Mouse (Mus musculus) liver, embryonic 14.5 days (tissue): ENCODE data around the gene Filip1l. TPM values are rescaled to one million over a fixed set of nuclear protein-coding genes. Genes with fewer than 3 reads are reported as not detected.

ENCODE experiments used
- ATAC-seq: fragments of 200-750 bp; cut with Nextera tagmentation; 2 replicates; pipeline ENCODE4 v1.8.0; 2017; ENCODE audit warnings: moderate number of reproducible peaks, mild to moderate bottlenecking, moderate library complexity; ENCODE audit not compliant: insufficient read depth
- DNase-seq, 3 experiments: peaks; one replicate each; pipeline ENCODE4 v3.0.0-alpha.2; 2012 to 2013; ENCODE audit warnings: low read depth in 3 of 3, low spot score in 3 of 3
- H3K27ac ChIP-seq: fragments of 300-500 bp; sonication (generic); 2 replicates; pipeline ENCODE4 v1.5.1; 2014; ENCODE audit warnings: moderate library complexity, mild to moderate bottlenecking, control low read depth, inconsistent platforms
- H3K27me3 ChIP-seq: fragments of 300-500 bp; sonication (generic); 2 replicates; pipeline ENCODE4 v1.6.1; 2014; ENCODE audit warnings: mild to moderate bottlenecking, low read length, moderate library complexity; ENCODE audit not compliant: control insufficient read depth, insufficient read depth
- H3K36me3 ChIP-seq: fragments of 300-500 bp; sonication (generic); replicated peaks from 2 replicates; pipeline ENCODE4 v1.6.1; 2014; ENCODE audit warnings: low read depth; ENCODE audit not compliant: control insufficient read depth, insufficient read depth
- H3K4me1 ChIP-seq, 2 experiments: fragments of 200-500 bp in 1 of 2; fragments of 300-500 bp in 1 of 2; sonication (generic) in 1 of 2; replicated peaks; 2 replicates each; pipeline ENCODE4 v1.6.1; 2012 to 2014; ENCODE audit warnings: antibody characterized with exemption in 1 of 2, inconsistent platforms in 1 of 2, low read length in 1 of 2; ENCODE audit not compliant: control insufficient read depth in 2 of 2, insufficient read depth in 2 of 2
- H3K4me2 ChIP-seq: fragments of 300-500 bp; sonication (generic); 2 replicates; pipeline ENCODE4 v1.6.1; 2014; ENCODE audit warnings: low read depth, mild to moderate bottlenecking, control low read depth, moderate library complexity
- H3K4me3 ChIP-seq, 2 experiments: fragments of 200-500 bp in 1 of 2; fragments of 300-500 bp in 1 of 2; sonication (generic) in 1 of 2; 2 replicates each; pipeline ENCODE4 v1.5.1; 2012 to 2014; ENCODE audit warnings: low read depth in 2 of 2, low read length in 2 of 2, mild to moderate bottlenecking in 2 of 2, control low read depth in 1 of 2, inconsistent platforms in 1 of 2, moderate library complexity in 1 of 2; ENCODE audit not compliant: insufficient read depth in 1 of 2
- H3K9ac ChIP-seq: fragments of 300-500 bp; sonication (generic); replicated peaks from 2 replicates; pipeline ENCODE4 v1.6.1; 2014; ENCODE audit warnings: mild to moderate bottlenecking, control low read depth, moderate library complexity
- H3K9me3 ChIP-seq: fragments of 300-500 bp; sonication (generic); 2 replicates; pipeline ENCODE4 v1.6.1; 2016; ENCODE audit warnings: low read length, mixed read lengths; ENCODE audit not compliant: control insufficient read depth
- CTCF ChIP-seq: IDR thresholded peaks from 2 replicates; pipeline ENCODE4 v1.5.1; 2016; ENCODE audit warnings: antibody characterized with exemption, low read depth, control low read depth
- EP300 ChIP-seq: IDR thresholded peaks from 2 replicates; pipeline ENCODE4 v1.6.1; 2016; ENCODE audit warnings: antibody characterized with exemption, low read depth
- WGBS: fragments of 180-500 bp; shearing (Covaris S2); extraction: QIAGEN DNeasy Blood & Tissue Kit; methylation state at CpG from one replicate; pipeline ENCODE4 v1.1.7; 2014; ENCODE audit not compliant: insufficient replicate concordance; 5-methylcytosine and 5-hydroxymethylcytosine counted together
- polyA plus RNA-seq, 2 experiments: library from polyadenylated mRNA; depleted of rRNA in 1 of 2; stranded (reverse) in 1 of 2; unstranded in 1 of 2; fragments of >200 nt; fragmentation: Nextera tagmentation in 1 of 2; extraction: Ambion mirVana in 1 of 2; gene quantifications; 2 replicates each; pipeline versions ENCODE4 v1.2.1 to v1.2.3; 2012 to 2014

The Filip1l gene
- polyA plus RNA-seq, 2 experiments: 2.1 to 3.3 TPM

- no peak overlapping the region for H3K4me3 ChIP-seq
- H3K9ac ChIP-seq: no peak overlapping the region
- 57% methylated on average over 2 of the region's 2 CpGs for WGBS
- no peak overlapping the region for H3K4me2 ChIP-seq
- H3K27ac ChIP-seq: no peak overlapping the region
- H3K4me1 ChIP-seq: no peaks in the 10 kb centered on the region; a peak in 1 of 4 replicates
- no peaks in the 10 kb centered on the region for H3K36me3 ChIP-seq
- ATAC-seq: no peak
- no peak for DNase-seq
- H3K9me3 ChIP-seq: no peaks in the 10 kb centered on the region
- no peaks in the 10 kb centered on the region for H3K27me3 ChIP-seq
- TF ChIP-seq EP300 (no peak), CTCF (no peak)
Observed at GRCm38 (mm10) chr16:57469869-57470268, 117.0 kb downstream of the Filip1l start.

- DNase-seq: no peak
- TF ChIP-seq CTCF (no peak), EP300 (no peak)
- H3K36me3 ChIP-seq: no peaks in the 10 kb centered on the region
- no peaks in the 10 kb centered on the region for H3K9me3 ChIP-seq
- H3K27ac ChIP-seq: no peak overlapping the region
- ATAC-seq: no peak
- no peaks in the 10 kb centered on the region; a peak in 1 of 4 replicates for H3K4me1 ChIP-seq
- H3K9ac ChIP-seq: no peak overlapping the region
- 53% methylated on average over 12 of the region's 12 CpGs for WGBS
- H3K4me3 ChIP-seq: no peak overlapping the region
- no peaks in the 10 kb centered on the region for H3K27me3 ChIP-seq
- H3K4me2 ChIP-seq: no peak overlapping the region
Observed at GRCm38 (mm10) chr16:57470286-57470830, 117.5 kb downstream of the Filip1l start.

- Histone ChIP-seq H3K4me2 (no peak overlapping the region), H3K27me3 (no peaks in the 10 kb centered on the region), H3K4me1 (no peaks in the 10 kb centered on the region; a peak in 1 of 4 replicates), H3K27ac (no peak overlapping the region), H3K9me3 (no peaks in the 10 kb centered on the region), H3K9ac (no peak overlapping the region), H3K4me3 (no peak overlapping the region), H3K36me3 (no peaks in the 10 kb centered on the region)
- DNase-seq: no peak
- ATAC-seq: no peak
- TF ChIP-seq EP300 (no peak), CTCF (no peak)
Observed at GRCm38 (mm10) chr16:57471071-57471470, 118.2 kb downstream of the Filip1l start.

- ATAC-seq (no peak), DNase-seq (no peak)
- no peak overlapping the region for H3K4me3 ChIP-seq
- TF ChIP-seq CTCF (no peak), EP300 (no peak)
- no peaks in the 10 kb centered on the region; a peak in 1 of 4 replicates for H3K4me1 ChIP-seq
- H3K9me3 ChIP-seq: no peaks in the 10 kb centered on the region
- no peak overlapping the region for H3K4me2 ChIP-seq
- H3K27me3 ChIP-seq: no peaks in the 10 kb centered on the region
- WGBS: 62% methylated on average over 10 of the region's 10 CpGs
- no peaks in the 10 kb centered on the region for H3K36me3 ChIP-seq
- H3K9ac ChIP-seq: no peak overlapping the region
- H3K27ac ChIP-seq: no peak overlapping the region
Observed at GRCm38 (mm10) chr16:57473415-57474085, 120.7 kb downstream of the Filip1l start.

GRCm38 (mm10) chr16:57478451-57478850, 125.6 kb downstream of the Filip1l start:
- DNase-seq (no peak), ATAC-seq (no peak)
- no peaks in the 10 kb centered on the region for H3K27me3 ChIP-seq
- H3K4me3 ChIP-seq: no peak overlapping the region
- no peaks in the 10 kb centered on the region for H3K36me3 ChIP-seq
- H3K4me1 ChIP-seq: peaks cover 0 to 4% of the 10 kb centered on the region in 2 experiments; a peak in 1 of 4 replicates
- no peak overlapping the region for H3K9ac ChIP-seq
- TF ChIP-seq EP300 (no peak), CTCF (no peak)
- no peak overlapping the region for H3K4me2 ChIP-seq
- H3K9me3 ChIP-seq: no peaks in the 10 kb centered on the region
- 66% methylated on average over 2 of the region's 2 CpGs for WGBS
- H3K27ac ChIP-seq: no peak overlapping the region
